Mouse (Mus musculus): ENCODE data around the gene Tfb1m.

Gene Tfb1m

DNA sequence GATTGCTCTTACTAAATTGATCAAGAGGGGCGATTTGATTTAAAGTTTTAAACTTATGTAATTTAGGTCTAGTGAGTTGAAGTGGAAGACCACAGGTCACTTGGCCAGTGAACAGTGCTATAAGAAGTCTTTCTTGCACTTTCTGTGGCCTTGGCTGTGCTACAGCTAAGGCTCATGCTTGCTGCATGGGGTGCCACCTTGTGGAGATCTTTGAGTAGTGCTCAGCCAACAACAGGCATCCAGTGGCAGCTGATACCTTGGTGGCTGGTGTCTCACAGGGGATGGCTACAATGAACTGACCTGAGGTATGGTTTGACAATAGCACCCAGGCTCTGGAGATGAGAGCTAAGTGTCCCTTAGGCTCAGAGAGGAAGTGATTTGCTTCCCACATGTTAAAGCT, 47.7 kb downstream of the Tfb1m start:
- DNase-seq: peak; percentile 81

DNA sequence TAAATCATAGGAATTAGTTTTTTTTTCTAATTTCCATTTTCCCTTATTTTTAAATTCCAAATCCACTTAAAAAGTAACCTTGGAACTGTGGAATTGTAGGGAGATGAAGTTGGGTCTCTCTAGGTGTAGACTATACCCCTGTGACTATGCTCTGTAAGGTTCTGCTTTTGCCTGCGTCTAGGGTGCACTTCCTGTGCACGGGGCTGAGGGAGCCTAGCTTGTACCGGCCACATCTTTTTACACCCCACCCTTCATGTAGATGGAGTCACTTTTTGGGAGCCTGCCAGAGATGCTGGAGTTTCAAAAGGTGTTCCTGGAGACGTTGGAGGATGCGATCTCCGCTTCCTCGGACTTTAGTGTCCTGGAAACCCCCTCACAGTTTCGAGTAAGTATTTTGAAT, 51.1 kb downstream of the Tfb1m start:
- DNase-seq: no peak

DNA sequence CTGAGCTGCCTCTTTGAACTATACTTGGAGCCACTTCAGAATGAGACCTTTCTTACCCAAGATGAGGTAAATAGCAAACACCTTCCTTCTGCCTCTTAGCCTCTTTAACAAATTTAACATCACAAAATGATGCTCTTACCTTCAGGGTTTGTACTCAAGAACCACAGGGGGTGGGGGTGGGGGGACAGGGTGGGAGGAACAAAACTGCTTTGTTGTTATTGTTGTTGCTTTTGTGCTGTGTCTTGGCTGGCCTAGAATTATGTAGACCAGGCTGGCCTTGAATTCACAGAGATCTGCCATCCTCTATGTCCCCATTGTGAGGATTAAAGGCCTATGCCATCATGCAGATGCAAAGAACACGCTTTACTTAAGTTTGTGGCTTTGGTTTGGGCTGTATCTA, 51.9 kb downstream of the Tfb1m start:
- no peak for DNase-seq

DNA sequence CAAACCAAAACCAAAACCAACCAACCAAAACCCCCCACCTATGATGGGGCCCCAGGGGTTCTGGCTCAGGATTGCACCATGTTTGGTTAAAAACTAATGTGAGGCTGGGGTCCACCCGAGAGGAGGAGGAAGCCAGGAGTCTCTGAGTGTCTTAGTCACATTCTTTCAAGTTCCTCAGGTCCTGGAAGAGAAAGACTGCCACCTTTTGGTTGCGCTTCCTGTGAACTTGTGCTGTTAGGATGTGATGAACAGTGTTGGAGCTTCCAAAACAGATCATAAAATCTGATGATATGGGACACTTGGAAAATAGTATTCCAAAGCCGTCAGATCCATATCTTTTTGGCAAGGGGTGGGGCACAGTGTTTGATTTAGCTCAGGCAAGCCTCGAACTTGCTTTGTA, 56.6 kb downstream of the Tfb1m start:
- DNase-seq: no peak

GRCm38 (mm10) chr17:3500076-3500475, 57.5 kb downstream of the Tfb1m start:
- no peak for DNase-seq

DNA sequence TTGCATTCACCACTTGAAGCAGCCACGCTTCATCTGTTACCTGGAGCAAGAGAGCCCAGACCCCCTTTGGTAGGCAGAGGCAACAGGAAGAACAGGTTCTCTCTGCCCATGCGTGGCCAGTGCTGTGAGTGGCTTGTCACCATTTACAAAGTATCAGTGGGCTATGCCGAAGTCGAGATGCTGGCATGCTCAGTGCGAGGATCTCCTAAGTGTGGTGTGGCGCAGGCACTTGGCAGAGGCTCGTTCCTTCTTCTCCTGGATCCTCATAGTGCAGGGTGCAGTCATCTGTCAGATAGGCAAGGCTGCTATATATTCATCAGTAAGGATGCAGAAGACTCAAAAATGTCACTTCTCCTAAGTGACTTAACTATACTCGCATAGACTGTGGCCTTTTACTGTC, 58.1 kb downstream of the Tfb1m start:
- no peak for DNase-seq

GRCm38 (mm10) chr17:3498580-3498979, 59.0 kb downstream of the Tfb1m start:
- no peak for DNase-seq

DNA sequence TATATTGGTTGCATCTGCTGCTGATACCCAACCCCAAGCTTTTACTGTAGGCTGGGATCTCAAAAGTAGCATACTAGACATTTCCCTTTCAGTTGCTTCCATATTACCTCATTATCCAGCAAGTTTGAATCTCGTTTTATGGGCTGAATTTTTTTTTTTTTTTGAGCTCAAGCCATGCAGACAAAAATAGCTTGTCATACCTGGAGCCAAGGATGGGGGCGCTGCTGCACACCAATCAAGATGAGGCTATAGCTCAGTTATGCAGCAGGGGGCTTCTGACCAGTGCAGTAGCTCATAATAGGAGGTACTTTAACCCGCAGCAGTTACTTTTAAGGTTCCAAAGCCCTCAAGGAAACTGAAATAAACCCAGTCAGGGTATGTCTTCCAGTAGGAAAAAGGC, 59.5 kb downstream of the Tfb1m start:
- DNase-seq: peak; percentile 67

- no peak for DNase-seq
These were observed 61.5 kb downstream of the Tfb1m start for GRCm38 (mm10) chr17:3496080-3496479.

- no peak for DNase-seq
These were observed 62.0 kb downstream of the Tfb1m start for GRCm38 (mm10) chr17:3495576-3495975.

GRCm38 (mm10) chr17:3491667-3492066, 65.9 kb downstream of the Tfb1m start:
- DNase-seq: no peak

DNA sequence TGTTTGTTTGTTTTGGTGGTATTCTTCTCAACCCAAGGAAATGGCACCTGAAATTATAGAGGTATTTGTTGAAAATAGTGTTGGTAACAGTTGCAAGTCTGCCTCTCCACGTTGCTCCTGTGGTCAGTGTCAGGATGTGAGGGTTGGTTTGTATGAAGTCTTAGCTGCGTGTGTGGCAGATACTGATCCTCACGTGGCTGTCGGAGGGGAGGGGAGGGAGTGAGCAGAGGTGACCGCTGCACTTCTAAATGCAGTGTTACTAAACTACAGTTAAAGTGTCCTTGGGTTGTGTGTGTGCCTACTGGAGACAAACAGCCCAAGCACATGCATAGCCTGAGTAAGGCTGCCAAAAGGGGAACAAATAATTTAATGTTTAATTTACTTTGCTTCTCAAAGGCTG, 66.5 kb downstream of the Tfb1m start:
- no peak for DNase-seq

DNA sequence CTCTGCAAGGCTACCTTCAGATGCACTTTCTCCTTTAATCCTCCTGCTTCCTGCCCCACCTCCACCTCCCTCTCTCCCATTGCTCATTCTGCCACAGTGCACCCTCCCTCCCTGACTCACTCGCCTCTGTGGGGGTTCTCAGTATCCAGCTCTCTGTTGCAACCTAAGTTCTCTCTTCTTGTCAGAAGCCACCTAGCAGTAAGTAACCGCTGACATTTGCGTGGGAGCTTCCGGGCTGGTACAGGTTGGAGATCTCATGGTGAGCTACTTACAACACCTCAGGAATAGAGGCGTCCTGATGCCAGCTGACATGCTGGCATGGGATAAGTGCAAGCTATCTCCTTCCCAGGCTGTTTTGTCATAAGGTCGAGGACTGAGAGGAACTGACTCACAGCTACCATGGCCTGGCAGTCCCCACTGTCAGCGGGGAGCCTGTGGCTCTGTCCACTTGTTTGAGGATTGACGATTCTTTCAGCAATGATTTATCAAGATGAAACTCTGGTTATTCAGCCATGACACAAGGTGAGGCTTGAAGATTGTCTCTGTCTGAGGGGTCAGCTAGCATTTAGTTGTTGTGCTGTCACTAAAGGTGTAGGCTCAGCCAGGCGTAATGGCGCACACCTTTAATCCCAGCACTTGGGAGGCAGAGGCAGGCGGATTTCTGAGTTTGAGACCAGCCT, 67.2 kb downstream of the Tfb1m start:
- DNase-seq: no peak

DNA sequence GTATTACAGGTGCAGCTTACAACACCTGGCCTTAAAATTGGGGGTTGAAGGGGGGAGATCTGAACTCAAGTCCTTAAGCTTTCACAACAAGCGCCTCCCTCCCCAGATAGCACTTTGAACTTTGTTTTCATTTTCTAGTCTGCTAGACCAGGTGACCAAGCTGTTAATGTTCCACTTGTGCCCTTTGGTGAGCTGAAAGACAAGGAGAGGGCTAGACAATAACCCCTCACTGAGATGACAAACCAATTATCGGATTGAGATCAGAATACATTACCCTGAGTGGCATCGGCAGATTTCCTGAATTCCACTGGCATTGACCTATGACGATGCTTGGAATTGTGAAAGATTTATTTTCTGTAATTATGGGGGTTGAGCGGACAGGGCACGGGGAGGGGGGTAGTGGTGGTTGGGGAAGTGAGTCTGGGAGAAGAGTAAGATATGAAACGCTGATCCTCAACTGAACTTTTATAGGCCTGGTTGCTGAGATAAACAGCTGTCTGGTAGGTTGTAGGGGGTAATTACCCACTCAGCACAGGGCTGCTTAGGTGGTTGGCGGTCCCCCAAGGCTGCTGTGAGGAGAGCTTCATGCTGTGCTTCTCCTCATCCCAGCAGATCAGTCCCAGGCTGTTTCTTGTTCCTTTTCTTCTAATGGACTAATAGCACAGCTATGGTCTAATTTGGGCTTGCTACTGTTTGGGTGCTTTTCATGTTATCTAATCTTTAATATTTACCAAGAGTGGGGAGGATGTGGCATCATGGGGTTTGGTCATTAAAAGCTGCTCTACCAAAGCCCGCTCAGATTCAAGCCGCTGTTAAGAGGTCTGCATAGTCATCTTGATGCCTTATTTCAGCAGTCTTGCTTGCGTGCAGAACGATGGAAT, 69.6 kb downstream of the Tfb1m start:
- DNase-seq: no peak

DNA sequence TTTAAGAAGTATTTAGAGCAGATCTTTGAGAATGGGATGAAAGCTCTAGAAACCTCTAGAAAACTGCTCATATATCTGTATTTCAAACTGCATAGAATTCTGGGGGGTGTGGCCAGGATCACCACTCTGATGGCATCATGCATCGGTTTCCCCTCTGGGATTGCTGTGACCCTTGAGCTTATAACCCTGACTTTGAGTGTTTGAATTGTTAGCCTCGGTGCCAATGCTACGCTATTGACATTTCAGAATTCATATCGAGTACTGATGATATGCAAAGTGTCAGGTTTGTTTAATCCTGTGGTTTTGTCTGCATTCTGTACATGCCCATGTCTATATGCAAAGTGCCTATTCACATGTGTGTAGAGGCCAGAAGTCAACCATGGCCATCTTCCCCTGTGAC, 70.4 kb downstream of the Tfb1m start:
- DNase-seq: no peak

DNA sequence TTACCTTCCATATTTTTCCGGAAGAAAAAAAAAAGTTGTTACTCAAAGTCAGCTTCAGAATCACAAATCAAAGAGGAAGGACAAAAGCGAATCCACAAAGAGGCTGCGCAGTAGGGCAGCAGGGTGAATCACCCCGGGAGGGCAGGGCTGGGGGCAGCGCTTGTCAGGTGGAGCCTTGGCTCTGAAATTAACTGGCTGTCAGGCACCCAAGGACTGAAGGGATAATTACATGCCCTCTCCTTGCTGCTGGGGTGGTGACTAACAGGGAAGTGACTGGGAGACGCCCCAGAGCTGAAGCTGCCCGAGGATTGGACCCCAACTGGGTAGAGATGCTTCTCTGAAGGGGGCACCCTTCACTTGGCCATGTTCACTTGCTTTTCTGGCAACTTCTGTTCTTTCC, 71.7 kb downstream of the Tfb1m start:
- DNase-seq: no peak

DNA sequence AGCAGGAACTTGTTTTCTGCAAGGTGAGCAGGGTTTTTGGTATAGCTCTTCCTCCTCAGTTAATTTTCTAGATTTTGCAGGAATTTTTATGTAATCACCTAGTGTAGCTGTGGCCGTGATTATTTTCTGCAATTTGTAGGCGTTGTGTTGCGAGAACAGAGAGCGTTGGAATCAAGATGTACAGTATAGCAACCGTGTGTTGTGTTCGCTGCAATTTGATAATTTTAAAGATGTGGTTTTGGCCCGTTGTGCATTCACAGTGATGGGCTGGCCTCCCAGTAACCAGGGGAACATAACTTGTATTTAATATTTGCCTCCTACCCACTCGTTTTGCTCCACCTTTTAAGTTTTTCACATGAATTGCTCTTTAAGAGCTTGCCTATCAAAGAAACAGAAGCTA, 74.5 kb downstream of the Tfb1m start:
- DNase-seq: no peak

DNA sequence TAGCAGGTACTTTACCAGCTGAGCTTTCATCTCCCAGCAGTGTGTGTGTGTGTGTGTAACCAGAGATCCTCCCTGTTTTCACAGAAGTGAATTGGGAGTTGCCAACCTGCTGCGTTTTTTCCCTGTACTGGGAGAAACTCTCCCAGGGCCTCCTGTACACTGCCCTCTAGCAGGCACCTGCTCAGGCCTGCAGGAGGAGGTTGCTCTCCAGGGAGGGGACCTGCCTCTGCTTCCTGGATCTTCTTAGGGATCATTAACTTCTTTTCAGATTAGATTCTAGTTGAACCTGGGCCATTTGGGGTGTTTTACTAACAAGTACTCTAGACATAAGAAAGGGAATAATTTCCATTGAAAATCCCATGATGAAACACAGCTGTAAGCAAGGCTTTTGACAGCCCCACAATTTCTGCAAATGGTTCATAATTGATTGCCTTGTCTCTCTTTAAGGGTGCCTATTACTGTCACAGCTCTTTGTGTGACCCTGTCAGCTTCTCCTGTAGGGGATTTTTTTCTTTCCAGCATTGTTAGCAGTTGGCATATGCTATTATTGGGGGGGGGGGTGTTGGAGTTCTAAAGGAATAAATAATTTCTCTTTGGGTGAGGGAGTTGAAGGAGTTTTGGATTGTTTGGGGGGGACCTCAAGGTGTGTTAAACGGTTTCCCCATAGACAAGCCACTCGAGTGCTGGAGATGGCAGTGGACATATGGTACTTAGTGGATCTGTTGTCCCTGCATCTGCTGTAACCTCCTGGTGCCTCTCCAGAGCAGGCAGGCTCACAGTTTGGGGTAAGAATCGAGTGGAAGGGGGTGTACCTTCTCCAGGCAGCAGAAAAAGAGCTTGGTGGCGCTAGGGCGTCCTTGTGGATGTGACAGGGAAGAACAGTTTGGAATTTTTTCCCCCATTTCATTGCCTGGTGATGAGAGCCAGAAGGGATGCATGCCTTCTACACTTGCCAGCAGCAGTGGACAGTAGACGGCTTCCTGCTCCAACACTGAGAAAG, 75.7 kb downstream of the Tfb1m start:
- DNase-seq: peak; percentile 25

DNA sequence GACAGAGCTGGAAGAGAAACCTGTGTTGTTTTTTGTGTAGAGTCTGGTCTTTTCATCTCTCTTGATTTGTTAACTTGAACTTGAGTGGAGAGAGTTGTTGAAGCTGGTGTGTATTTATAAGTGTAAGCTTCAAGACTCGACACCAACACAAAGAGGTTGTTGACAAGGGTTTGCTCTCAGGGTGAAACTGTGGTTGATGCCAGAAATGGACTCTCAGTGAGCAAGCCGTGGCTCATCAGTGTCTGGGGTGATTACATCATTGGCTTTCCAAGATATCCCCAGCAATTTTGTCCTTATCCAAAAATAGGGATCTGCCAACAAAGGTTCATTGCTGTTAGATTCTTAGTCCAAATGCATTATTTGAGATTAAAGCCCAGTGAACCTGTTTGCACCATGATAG, 81.0 kb downstream of the Tfb1m start:
- DNase-seq: no peak

GRCm38 (mm10) chr17:3472018-3472417, 85.6 kb downstream of the Tfb1m start:
- no peak for DNase-seq

Data from kidney, postnatal 10 days (tissue).